Mouse (Mus musculus) CH12F3 (cell line): ENCODE results near the gene Spn.

Experiments
- in situ Hi-C: fragments of 300-500 bp; cut with MboI; formaldehyde crosslinking; loops from 2 replicates; pipeline ENCODE4 v1.14.3; 2020; ENCODE audit warnings: low sequenced_read_pairs

Gene Spn

GRCm38 (mm10) chr7:127137262-127138017 is at the start of gene Spn:
Spn (minus strand) TSS chr7:127137823.
- in situ Hi-C loops = no loop called here

GRCm38 (mm10) chr7:127187351-127187750 is 49.7 kb upstream of the Spn start:
- in situ Hi-C loops = loop anchor here (5.0 to 10.0 kb wide), 2 partner anchors 60 to 493 kb away; partner anchors contain the start of genes Bola2 and Slx1b

- in situ Hi-C loops = loop anchor here (5.0 to 10.0 kb wide), 2 partner anchors 58 to 491 kb away; partner anchors contain the start of genes Bola2 and Slx1b
Measured at GRCm38 (mm10) chr7:127185601-127186000, 48.0 kb upstream of the Spn start.

- in situ Hi-C loops = loop anchor here (5.0 to 10.0 kb wide), 2 partner anchors 57 to 490 kb away; partner anchors contain the start of genes Bola2 and Slx1b
Measured at GRCm38 (mm10) chr7:127184720-127185119, 47.1 kb upstream of the Spn start.

- in situ Hi-C loops = loop anchor here (10.0 kb wide), 1 partner anchor 489 kb away; the partner anchor contains the start of genes Bola2 and Slx1b
Measured at GRCm38 (mm10) chr7:127183828-127184227, 46.2 kb upstream of the Spn start.

- in situ Hi-C loops = loop anchor here (10.0 kb wide), 1 partner anchor 489 kb away; the partner anchor contains the start of genes Bola2 and Slx1b
Measured at GRCm38 (mm10) chr7:127183345-127183744, 45.7 kb upstream of the Spn start.

GRCm38 (mm10) chr7:127181724-127182123 is 44.1 kb upstream of the Spn start:
- in situ Hi-C loops = loop anchor here (10.0 kb wide), 1 partner anchor 487 kb away; the partner anchor contains the start of genes Bola2 and Slx1b

GRCm38 (mm10) chr7:127180783-127181182 is 43.2 kb upstream of the Spn start:
- in situ Hi-C loops = loop anchor here (10.0 kb wide), 1 partner anchor 486 kb away; the partner anchor contains the start of genes Bola2 and Slx1b

GRCm38 (mm10) chr7:127176937-127177336 is 39.3 kb upstream of the Spn start:
- in situ Hi-C loops = no loop called here

GRCm38 (mm10) chr7:127166501-127166900 is 28.9 kb upstream of the Spn start:
- in situ Hi-C loops = no loop called here

- in situ Hi-C loops = no loop called here
Measured at GRCm38 (mm10) chr7:127165607-127166493, 28.2 kb upstream of the Spn start.

GRCm38 (mm10) chr7:127164002-127164401 is 26.4 kb upstream of the Spn start:
- in situ Hi-C loops = no loop called here

- in situ Hi-C loops = no loop called here
Measured at GRCm38 (mm10) chr7:127162546-127162945, 24.9 kb upstream of the Spn start.

GRCm38 (mm10) chr7:127157548-127157947 is 19.9 kb upstream of the Spn start:
- in situ Hi-C loops = no loop called here

- in situ Hi-C loops = no loop called here
Measured at GRCm38 (mm10) chr7:127153477-127153876, 15.9 kb upstream of the Spn start.

GRCm38 (mm10) chr7:127152464-127152863 is 14.8 kb upstream of the Spn start:
- in situ Hi-C loops = no loop called here

GRCm38 (mm10) chr7:127147901-127148300 is 10.3 kb upstream of the Spn start:
- in situ Hi-C loops = no loop called here

GRCm38 (mm10) chr7:127146267-127146603 is 8.6 kb upstream of the Spn start:
- in situ Hi-C loops = no loop called here

GRCm38 (mm10) chr7:127145387-127146266 is 8.0 kb upstream of the Spn start:
- in situ Hi-C loops = no loop called here

- in situ Hi-C loops = no loop called here
Measured at GRCm38 (mm10) chr7:127144412-127144811, 6.8 kb upstream of the Spn start.
